Mouse (Mus musculus): ENCODE measurements around the gene Aunip.

- TF ChIP-seq CTCF (IDR thresholded peaks at IDR 0.05; ENCODE audit: low read depth), result no peak
- TF ChIP-seq EP300 (IDR thresholded peaks at IDR 0.05; ENCODE audit: low read depth), result no peak
These were observed 36.6 kb upstream of the Aunip start for GRCm38 (mm10) chr4:134474240-134474639.
